Mouse (Mus musculus) liver, embryonic 13.5 days (tissue): ENCODE measurements around the gene Pigv. TPM values are rescaled to one million over a fixed set of nuclear protein-coding genes. Genes with fewer than 3 reads are reported as not detected.

Experiments used
- ATAC-seq: fragments of 200-750 bp; cut with Nextera tagmentation; 2 replicates; pipeline ENCODE4 v1.8.0; 2017; ENCODE audit warnings: low read depth, mild to moderate bottlenecking, moderate number of reproducible peaks, moderate library complexity
- DNase-seq: peaks from one replicate; pipeline ENCODE4 v3.0.0; 2022
- H3K27ac ChIP-seq: fragments of 300-500 bp; sonication (generic); 2 replicates; pipeline ENCODE4 v1.5.1; 2015; ENCODE audit warnings: moderate library complexity, mild to moderate bottlenecking, inconsistent platforms
- H3K27me3 ChIP-seq: fragments of 300-500 bp; sonication (generic); 2 replicates; pipeline ENCODE4 v1.6.1; 2015; ENCODE audit warnings: mild to moderate bottlenecking, inconsistent platforms
- H3K36me3 ChIP-seq: fragments of 300-500 bp; sonication (generic); 2 replicates; pipeline ENCODE4 v1.6.1; 2015; ENCODE audit warnings: mild to moderate bottlenecking, inconsistent platforms
- H3K4me1 ChIP-seq: fragments of 300-500 bp; sonication (generic); replicated peaks from 2 replicates; pipeline ENCODE4 v1.6.1; 2015; ENCODE audit warnings: inconsistent platforms
- H3K4me2 ChIP-seq: fragments of 300-500 bp; sonication (generic); 2 replicates; pipeline ENCODE4 v1.6.1; 2015; ENCODE audit warnings: inconsistent platforms, mild to moderate bottlenecking, moderate library complexity
- H3K4me3 ChIP-seq: fragments of 300-500 bp; sonication (generic); replicated peaks from 2 replicates; pipeline ENCODE4 v1.5.1; 2015; ENCODE audit warnings: mild to moderate bottlenecking, inconsistent platforms
- H3K9ac ChIP-seq: fragments of 300-500 bp; sonication (generic); 2 replicates; pipeline ENCODE4 v1.6.1; 2015; ENCODE audit warnings: mild to moderate bottlenecking, inconsistent platforms
- H3K9me3 ChIP-seq: fragments of 300-500 bp; sonication (generic); replicated peaks from 2 replicates; pipeline ENCODE4 v1.6.1; 2016; ENCODE audit warnings: inconsistent platforms
- WGBS: fragments of 180-500 bp; shearing (Covaris S2); methylation state at CpG from one replicate; pipeline ENCODE4 v1.1.7; 2015; ENCODE audit not compliant: insufficient replicate concordance; 5-methylcytosine and 5-hydroxymethylcytosine counted together
- polyA plus RNA-seq: library from polyadenylated mRNA; unstranded; fragments of >200 nt; fragmentation: Nextera tagmentation; extraction: Ambion mirVana; gene quantifications from 2 replicates; pipeline ENCODE4 v1.2.1, GENCODE M21; 2015

The Pigv gene
- polyA plus RNA-seq, 1 experiment from 2014 or later = 5.8 TPM

GRCm38 (mm10) chr4:133671184-133671880 lies 1.1 kb downstream of the Pigv start:
- 6% methylated on average over 13 of the region's 13 CpGs for WGBS
- ATAC-seq = no peak
- H3K4me1 ChIP-seq = peaks cover 80% of the 10 kb centered on the region

DNA sequence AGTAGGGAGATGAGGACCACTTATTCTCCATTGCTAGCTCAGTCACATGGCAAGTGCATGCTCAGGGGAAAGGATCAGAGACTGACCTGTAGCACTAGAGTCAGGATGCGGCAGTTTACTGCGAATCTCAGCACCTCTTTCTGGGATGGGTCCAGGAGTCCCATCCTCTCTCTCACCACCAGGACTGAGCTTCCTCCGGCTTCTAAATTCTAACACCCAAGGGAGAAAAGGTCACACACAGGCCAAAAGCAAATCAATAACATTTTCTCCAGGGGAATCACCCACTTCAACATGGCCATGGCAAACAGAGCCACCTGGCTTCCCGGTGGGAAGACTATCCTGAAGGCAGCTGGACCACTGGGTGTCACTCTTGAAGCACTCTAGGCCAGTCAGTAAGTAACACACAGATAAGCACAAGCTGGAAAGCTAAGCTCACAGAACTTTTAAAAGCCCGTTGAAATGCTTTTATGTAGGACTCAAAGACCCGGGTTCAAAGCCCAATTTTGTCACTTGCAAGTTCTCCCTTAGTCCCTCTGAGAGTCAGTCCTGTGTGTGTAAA lies 2.7 kb downstream of the Pigv start:
- peaks cover 77% of the 10 kb centered on the region for H3K4me1 ChIP-seq
- 61% methylated on average over 6 of the region's 6 CpGs for WGBS

More at GRCm38 (mm10) chr4:133671184-133671880, 1.1 kb downstream of the Pigv start:
- Histone ChIP-seq H3K27me3 (no peaks in the 10 kb centered on the region), H3K4me3 (peak overlapping the region; percentile 80), H3K36me3 (peaks cover 6% of the 10 kb centered on the region; the same call in 1 of the 2 replicates), H3K4me2 (peak overlapping the region; percentile 94), H3K9ac (peak overlapping the region; percentile 91), H3K9me3 (no peaks in the 10 kb centered on the region), H3K27ac (peak overlapping the region; percentile 98)
- peak; percentile 66 for DNase-seq

DNA sequence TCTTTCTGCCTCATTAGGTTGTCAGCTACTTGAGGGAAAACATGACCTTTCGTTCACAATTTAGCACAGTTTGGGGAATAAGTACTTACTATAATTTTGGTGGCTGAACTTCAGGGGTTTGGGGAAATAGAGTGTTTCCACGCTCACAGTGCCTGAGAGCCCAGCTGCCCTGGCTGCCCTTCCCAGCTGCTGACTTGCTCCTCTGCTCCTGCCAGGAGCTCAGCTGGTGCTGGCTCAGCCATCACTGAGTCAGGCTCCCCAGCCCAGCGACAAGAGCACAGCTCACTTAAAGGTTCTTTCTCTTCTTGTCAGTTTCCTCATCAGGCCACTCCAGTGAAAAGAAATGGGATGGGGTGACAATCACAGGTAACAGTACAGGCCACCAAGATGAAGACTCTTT lies 3.9 kb downstream of the Pigv start:
- peaks cover 65% of the 10 kb centered on the region for H3K4me1 ChIP-seq
- 66% methylated on average over 3 of the region's 3 CpGs for WGBS
- DNase-seq (no peak), ATAC-seq (no peak)
- peak overlapping the region; percentile 14; the same call in 1 of the 2 replicates for H3K9ac ChIP-seq
- H3K27me3 ChIP-seq = no peaks in the 10 kb centered on the region
- H3K4me3 ChIP-seq = no peak overlapping the region
- peaks cover 12% of the 10 kb centered on the region for H3K36me3 ChIP-seq
- no peaks in the 10 kb centered on the region for H3K9me3 ChIP-seq
- H3K27ac ChIP-seq = no peak overlapping the region
- H3K4me2 ChIP-seq = no peak overlapping the region

More for the DNA sequence above, 2.7 kb downstream of the Pigv start:
- no peak for ATAC-seq
- DNase-seq = no peak
- Histone ChIP-seq H3K4me3 (no peak overlapping the region), H3K27ac (no peak overlapping the region), H3K36me3 (peaks cover 6% of the 10 kb centered on the region), H3K27me3 (no peaks in the 10 kb centered on the region), H3K9me3 (no peaks in the 10 kb centered on the region), H3K4me2 (no peak overlapping the region), H3K9ac (no peak overlapping the region)

GRCm38 (mm10) chr4:133666199-133666598 lies 6.2 kb downstream of the Pigv start:
- peaks cover 52% of the 10 kb centered on the region for H3K4me1 ChIP-seq
- no peaks in the 10 kb centered on the region for H3K27me3 ChIP-seq
- WGBS = 30% methylated on average over 6 of the region's 6 CpGs
- peaks cover 21% of the 10 kb centered on the region for H3K36me3 ChIP-seq
- no peaks in the 10 kb centered on the region for H3K9me3 ChIP-seq
- no peak overlapping the region for H3K4me2 ChIP-seq
- H3K27ac ChIP-seq = peak overlapping the region; percentile 53
- no peak for ATAC-seq
- H3K9ac ChIP-seq = 0 out of 2 replicates have a peak overlapping the region, but pooled peaks have one; percentile 17
- no peak overlapping the region for H3K4me3 ChIP-seq
- DNase-seq = no peak

- peaks cover 53% of the 10 kb centered on the region for H3K4me1 ChIP-seq
- H3K4me2 ChIP-seq = no peak overlapping the region
- H3K36me3 ChIP-seq = peaks cover 21% of the 10 kb centered on the region
- 52% methylated on average over 11 of the region's 11 CpGs for WGBS
- no peak overlapping the region for H3K9ac ChIP-seq
- H3K27me3 ChIP-seq = no peaks in the 10 kb centered on the region
- H3K4me3 ChIP-seq = no peak overlapping the region
- no peak for ATAC-seq
- no peak for DNase-seq
- no peak overlapping the region for H3K27ac ChIP-seq
- H3K9me3 ChIP-seq = no peaks in the 10 kb centered on the region
Observed at GRCm38 (mm10) chr4:133665118-133665517, 7.3 kb downstream of the Pigv start.

DNA sequence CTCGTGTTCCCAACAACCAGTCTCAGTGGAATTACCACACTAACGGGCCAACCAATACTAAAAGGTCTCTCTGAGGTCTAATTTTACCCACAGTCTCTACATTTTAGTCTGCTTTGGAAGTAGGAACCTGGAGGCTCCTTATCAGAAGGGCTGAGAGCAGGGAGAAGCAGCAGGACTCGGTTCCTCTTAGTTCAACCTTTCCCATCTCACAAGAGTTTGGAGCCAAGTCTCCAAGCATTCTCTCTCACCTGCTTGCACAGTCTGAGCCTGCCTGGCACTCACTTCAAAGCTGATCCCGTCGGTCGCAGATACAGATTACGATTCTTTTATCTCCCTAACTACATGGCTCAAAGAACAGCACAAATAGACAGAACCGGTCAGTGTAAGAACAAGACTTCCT lies 9.5 kb downstream of the Pigv start:
- Histone ChIP-seq H3K27ac (no peak overlapping the region), H3K9me3 (no peaks in the 10 kb centered on the region), H3K36me3 (peaks cover 18% of the 10 kb centered on the region), H3K4me2 (no peak overlapping the region), H3K27me3 (no peaks in the 10 kb centered on the region), H3K4me1 (peaks cover 51% of the 10 kb centered on the region), H3K4me3 (no peak overlapping the region), H3K9ac (no peak overlapping the region)
- no peak for ATAC-seq
- 61% methylated on average over 8 of the region's 8 CpGs for WGBS
- DNase-seq = no peak

GRCm38 (mm10) chr4:133662421-133662820 lies 10.0 kb downstream of the Pigv start:
- H3K9me3 ChIP-seq = no peaks in the 10 kb centered on the region
- no peak overlapping the region for H3K4me2 ChIP-seq
- no peak overlapping the region for H3K4me3 ChIP-seq
- DNase-seq (no peak), ATAC-seq (no peak)
- no peaks in the 10 kb centered on the region for H3K27me3 ChIP-seq
- H3K4me1 ChIP-seq = peaks cover 55% of the 10 kb centered on the region
- peaks cover 18% of the 10 kb centered on the region for H3K36me3 ChIP-seq
- no peak overlapping the region for H3K9ac ChIP-seq
- 84% methylated on average over 8 of the region's 8 CpGs for WGBS
- H3K27ac ChIP-seq = no peak overlapping the region; the same call in 1 of the 2 replicates

- Histone ChIP-seq H3K9ac (peak overlapping the region; percentile 45), H3K36me3 (peaks cover 15% of the 10 kb centered on the region), H3K9me3 (no peaks in the 10 kb centered on the region), H3K4me3 (peak overlapping the region; percentile 37), H3K4me2 (peak overlapping the region; percentile 55), H3K27me3 (no peaks in the 10 kb centered on the region), H3K4me1 (peaks cover 46% of the 10 kb centered on the region), H3K27ac (peak overlapping the region; percentile 87)
- WGBS = 33% methylated on average over 10 of the region's 10 CpGs
- DNase-seq (no peak), ATAC-seq (no peak)
Observed at GRCm38 (mm10) chr4:133660193-133661155, 12.0 kb downstream of the Pigv start.

GRCm38 (mm10) chr4:133659497-133660192 lies 12.8 kb downstream of the Pigv start:
- ATAC-seq (peak; percentile 35; the same call in 1 of the 2 replicates), DNase-seq (no peak)
- Histone ChIP-seq H3K4me3 (peak overlapping the region; percentile 37), H3K4me1 (peaks cover 40% of the 10 kb centered on the region), H3K27me3 (no peaks in the 10 kb centered on the region), H3K9me3 (no peaks in the 10 kb centered on the region), H3K27ac (peak overlapping the region; percentile 87), H3K36me3 (peaks cover 14% of the 10 kb centered on the region), H3K9ac (peak overlapping the region; percentile 45), H3K4me2 (peak overlapping the region; percentile 55)
- WGBS = 10% methylated on average over 15 of the region's 15 CpGs

GRCm38 (mm10) chr4:133658729-133659128 lies 13.7 kb downstream of the Pigv start:
- H3K4me3 ChIP-seq = no peak overlapping the region
- ATAC-seq (no peak), DNase-seq (no peak)
- H3K4me2 ChIP-seq = no peak overlapping the region
- H3K4me1 ChIP-seq = peaks cover 40% of the 10 kb centered on the region
- H3K36me3 ChIP-seq = peaks cover 9% of the 10 kb centered on the region
- H3K27ac ChIP-seq = peak overlapping the region; percentile 87; the same call in 1 of the 2 replicates
- no peaks in the 10 kb centered on the region for H3K9me3 ChIP-seq
- no peak overlapping the region for H3K9ac ChIP-seq
- H3K27me3 ChIP-seq = no peaks in the 10 kb centered on the region
- 32% methylated on average over 2 of the region's 2 CpGs for WGBS
